Comparison of ENCODE assay signal across 16 mouse cellular contexts in genomic region chr3:135547298-135547697, GRCm38 (mm10).
"Had no signal": no experiment of that assay in that cellular context is flagged by ENCODE, and none has a peak within 500 bp of the region (broad histone marks: within the 10 kb centered on the region; RNA-seq: fewer than 3 reads in every experiment).

No protein-coding gene starts in this region.

- DNase-seq: kidney, adult 18-20 months; kidney, adult 9 months; kidney, postnatal 14 days; kidney, postnatal 4 days; left cerebral cortex, postnatal 4 days; liver, postnatal 0 days; midbrain, embryonic 14.5 days; right cerebral cortex, postnatal 4 days; thymus, postnatal 25 days had no signal

- H3K36me3 ChIP-seq: limb, embryonic 12.5 days; limb, embryonic 15.5 days; stomach, embryonic 15.5 days had no signal

- H3K27me3 ChIP-seq: limb, embryonic 12.5 days; limb, embryonic 15.5 days; stomach, embryonic 15.5 days had no signal

- H3K27ac ChIP-seq: limb, embryonic 12.5 days; limb, embryonic 15.5 days; liver, embryonic 14.5 days had no signal

- H3K9me3 ChIP-seq: limb, embryonic 15.5 days; stomach, embryonic 15.5 days had no signal

- H3K4me1 ChIP-seq: limb, embryonic 12.5 days; limb, embryonic 15.5 days had no signal

- H3K4me3 ChIP-seq: limb, embryonic 12.5 days; limb, embryonic 15.5 days; stomach, embryonic 15.5 days had no signal

- H3K9ac ChIP-seq: limb, embryonic 12.5 days; limb, embryonic 15.5 days; liver, embryonic 14.5 days; liver, postnatal 0 days; lung, embryonic 14.5 days; stomach, embryonic 15.5 days had no signal

- H3K4me2 ChIP-seq: limb, embryonic 12.5 days; limb, embryonic 15.5 days; liver, embryonic 11.5 days; lung, embryonic 14.5 days; midbrain, embryonic 11.5 days; stomach, embryonic 15.5 days had no signal

- ATAC-seq: liver, postnatal 0 days had no signal
